Mouse (Mus musculus) gastrocnemius, postnatal 10 days (tissue): Measurements from ENCODE around the gene Mlxipl. TPM values are rescaled to one million over a fixed set of nuclear protein-coding genes. Genes with fewer than 3 reads are reported as not detected.

ENCODE experiments used
- DNase-seq: peaks from one replicate; pipeline ENCODE4 v3.0.0; 2021; ENCODE audit warnings: mixed read lengths
- total RNA-seq, 2 experiments: library from RNA; stranded (reverse); gene quantifications; 2 replicates each; pipeline ENCODE4 v1.2.3; 2021

Gene Mlxipl
- total RNA-seq, 2 experiments from 2014 or later: 28.4 to 32.5 TPM

DNA sequence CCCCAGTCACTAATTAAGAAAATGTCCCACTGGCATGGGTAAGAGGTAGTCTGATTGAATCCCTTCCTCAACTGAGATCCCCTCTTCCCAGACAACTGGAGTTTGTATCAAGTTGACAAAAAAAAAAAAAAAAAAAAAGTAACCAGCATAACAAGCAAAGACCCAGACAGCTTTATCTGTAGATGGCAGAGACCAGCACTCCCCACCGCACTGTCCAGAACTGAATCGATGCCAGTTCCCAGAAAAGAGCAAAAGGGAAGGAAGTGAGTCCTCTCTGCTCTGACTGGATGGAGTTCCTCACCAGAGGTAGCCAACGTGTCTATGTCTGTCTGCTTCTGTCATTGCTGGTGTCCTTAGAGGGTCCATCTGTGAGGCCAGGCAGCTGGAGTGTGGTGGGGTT is 55.8 kb downstream of the Mlxipl start:
- DNase-seq: no peak

DNA sequence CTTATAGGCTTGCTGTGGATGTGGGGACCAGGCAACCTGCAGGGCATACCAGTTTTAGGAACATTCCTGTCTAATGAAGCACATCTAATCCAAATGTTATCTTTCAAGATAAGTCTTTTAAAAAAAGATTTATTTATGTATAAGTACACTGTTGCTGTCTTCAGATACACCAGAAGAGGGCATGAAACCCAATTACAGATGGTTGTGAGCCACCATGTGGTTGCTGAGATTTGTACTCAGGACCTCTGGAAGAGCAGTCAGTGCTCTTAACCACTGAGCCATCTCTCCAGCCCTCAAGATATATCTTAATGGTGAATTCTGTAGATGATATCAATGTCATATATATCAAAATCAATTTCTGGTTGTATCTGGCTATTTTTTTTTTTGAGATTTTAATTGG is 56.3 kb downstream of the Mlxipl start:
- no peak for DNase-seq

DNA sequence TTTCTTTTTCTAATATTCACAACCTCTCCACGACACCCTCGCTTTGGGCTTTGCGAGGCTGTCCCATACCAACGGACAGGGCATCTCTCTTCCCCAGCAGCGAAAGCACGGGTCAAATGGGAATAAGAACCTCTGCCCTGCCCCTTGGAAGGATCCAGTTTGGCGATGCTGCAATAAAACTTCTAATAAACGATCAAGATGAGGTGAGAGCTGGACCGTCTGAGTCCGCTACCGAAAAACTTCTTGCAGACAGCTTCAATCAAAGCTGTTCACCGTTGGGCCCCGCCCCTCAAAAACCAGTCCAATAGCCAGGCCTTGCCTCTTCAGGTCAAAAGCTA is 59.0 kb downstream of the Mlxipl start:
- no peak for DNase-seq

DNA sequence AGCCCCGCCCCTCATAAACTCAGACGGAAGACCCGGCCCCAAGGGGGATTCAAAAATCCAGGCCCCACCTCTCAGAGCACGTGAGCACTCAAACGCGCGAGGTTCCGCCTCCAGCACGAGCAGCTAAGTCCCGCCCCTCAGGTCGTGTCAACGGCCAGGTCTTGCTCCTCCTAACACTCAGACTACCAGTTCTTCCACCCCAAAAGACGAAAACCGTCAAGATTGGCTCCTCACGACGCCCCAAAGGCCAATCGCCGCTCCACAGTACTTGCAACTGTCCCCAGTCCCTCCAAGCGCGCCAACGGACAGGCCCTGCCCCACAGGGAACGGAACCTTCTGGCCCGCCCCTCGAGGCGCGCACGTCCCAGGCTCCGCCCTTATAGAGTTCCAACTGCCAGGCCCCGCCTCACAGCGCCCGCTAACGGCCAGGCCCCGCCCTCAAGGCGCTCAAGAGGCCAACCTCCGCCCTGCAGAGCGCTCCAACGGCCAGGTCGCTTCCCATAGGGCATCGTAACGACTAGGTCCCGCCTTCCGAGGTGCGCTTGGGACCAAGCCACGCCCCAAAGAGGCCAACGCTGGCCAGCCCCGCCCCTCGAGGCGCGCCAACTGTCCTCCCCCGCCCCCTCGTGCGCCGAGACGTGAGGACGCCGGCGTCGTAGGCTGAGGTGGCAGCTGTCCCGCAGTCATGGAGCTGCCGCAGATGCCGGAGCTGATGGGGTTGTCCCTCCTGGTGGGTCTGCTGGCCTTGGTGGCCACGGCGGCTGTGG is 59.5 kb downstream of the Mlxipl start, which contains the start of gene Tbl2:
Gene Tbl2 (plus strand): TSS at position 605 of the 767 bp plus-strand sequence.
- DNase-seq: peak; percentile 99

DNA sequence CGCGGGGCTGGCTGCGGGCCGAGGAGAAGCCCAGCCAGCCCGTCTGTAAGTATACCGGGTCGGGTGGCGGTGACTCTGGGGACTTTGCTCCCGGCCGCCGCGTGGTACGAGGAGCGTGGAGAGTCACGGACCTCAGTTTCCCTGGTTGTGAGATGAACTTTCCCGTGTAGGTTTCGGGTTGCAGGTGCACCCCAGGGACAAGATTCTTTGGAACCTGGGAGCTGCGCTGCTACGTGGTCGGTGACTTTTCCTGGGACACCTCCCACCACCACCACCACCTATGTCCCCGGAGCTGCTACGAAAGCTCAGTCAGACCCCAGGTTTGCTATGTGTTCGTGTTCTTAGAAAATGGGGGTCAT is 60.1 kb downstream of the Mlxipl start:
- DNase-seq: no peak

DNA sequence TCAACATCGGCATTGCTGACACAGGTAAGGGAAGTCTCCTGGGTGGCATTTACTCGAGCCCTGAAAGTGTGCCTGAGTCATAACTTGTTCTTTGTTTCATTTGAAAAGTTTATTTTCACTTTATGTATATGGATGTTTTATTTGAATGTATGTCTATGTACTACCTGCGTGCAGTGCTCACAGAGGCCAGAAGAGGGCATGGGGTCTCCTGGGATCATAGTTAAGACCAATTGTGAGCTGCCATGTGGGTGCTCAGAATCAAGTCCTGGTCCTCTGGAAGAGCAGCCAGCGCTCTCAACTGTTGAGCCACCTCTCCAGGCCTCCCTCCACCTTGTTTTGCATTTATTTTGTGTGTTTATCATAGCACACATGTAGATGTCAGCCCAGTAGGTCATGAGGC is 66.8 kb downstream of the Mlxipl start:
- DNase-seq: no peak

DNA sequence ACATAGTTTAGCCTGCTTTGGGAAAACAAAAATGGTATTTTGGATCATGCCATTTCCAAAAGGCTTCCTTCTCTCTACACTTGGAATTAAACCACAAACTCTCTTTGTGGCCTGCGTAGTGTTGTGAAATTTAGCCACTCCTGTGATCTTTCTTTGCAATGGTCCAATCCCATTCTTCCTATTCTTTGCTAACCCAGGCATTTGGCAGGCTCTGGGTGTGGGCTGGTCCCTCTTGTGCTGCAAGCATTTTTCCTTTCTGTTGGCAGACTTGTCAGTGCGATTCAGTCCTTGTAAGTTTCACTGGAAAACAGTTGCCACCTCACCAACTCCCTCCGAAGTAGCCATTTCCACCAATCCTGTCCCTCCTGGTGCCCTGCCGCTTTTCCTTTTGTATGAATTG is 71.5 kb downstream of the Mlxipl start:
- no peak for DNase-seq

DNA sequence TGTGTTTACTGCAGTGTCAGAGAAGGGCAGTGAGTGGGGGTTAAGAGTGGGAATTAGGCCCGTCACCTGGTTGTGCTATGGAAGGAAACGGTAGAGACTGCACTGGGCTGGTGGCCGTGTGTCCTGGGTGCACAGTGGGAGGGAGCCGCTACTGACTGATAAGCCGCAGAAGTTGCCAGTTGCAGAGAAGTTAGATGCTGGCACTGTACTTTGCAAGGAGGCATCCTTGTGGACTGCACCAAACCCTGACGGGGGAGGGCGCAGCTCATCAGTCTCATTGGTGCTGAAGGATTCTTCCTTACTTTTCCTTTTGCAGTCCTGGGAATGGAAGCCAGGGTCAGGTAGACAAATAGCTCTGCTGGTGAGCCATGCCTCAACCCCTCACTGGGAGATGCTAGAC is 72.0 kb downstream of the Mlxipl start:
- no peak for DNase-seq

DNA sequence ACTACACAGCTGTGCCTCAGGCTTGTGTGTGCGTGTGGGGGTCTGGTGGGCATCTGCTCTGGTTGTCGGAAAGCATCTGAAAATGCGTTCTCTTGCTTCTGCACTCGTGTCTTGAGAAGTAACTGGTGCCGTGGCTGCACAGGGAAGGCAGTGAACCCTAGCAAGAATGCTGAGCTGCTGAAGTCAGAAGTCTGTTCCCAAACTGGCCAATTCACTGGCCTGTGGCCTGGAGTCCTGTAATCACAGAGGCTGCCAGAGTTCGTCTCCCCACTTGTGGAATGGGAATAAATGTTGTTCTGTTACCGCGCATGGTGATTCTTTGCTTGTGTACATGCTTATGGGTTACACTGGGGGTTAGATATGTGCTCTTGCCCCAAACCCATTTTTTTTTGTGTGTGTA is 72.7 kb downstream of the Mlxipl start:
- no peak for DNase-seq

DNA sequence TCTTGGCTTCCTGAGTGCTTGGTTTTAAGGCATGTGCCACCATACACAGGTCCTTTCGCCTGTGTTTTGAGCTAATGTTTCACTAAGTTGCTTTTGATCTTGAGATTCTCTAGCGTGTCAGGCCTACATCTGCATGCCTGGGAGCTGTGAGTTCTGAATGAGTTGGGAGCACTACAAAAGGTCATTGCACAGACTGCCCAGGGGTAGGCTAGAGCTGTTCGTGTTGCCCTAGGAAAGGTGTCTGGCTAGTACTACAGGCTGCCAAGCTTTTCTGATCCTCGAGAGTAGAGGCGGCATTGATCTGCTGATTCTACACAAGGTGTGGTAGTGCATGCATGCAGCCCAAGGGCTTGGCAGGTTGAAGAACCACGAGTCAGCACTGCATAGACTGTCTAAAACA is 73.1 kb downstream of the Mlxipl start:
- no peak for DNase-seq

DNA sequence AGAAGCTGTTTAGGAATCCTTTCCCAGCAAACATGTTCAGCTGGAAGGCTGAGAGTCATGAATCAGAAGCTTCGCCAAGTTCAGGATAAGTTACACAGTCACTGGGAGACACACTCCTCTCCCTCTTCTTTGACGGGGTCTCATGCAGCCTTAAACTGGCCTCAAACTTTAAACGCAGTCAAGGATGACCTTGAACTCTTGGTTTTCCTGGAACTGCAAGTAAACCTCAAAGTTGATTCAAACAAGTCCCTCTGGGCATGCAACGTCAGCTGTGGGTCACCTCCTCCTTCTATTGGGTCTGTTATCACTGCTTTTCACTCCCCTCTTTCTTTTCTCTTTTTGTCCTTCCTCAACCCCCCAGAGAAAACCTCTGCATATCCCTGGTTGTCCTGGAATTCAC is 77.2 kb downstream of the Mlxipl start:
- DNase-seq: no peak

DNA sequence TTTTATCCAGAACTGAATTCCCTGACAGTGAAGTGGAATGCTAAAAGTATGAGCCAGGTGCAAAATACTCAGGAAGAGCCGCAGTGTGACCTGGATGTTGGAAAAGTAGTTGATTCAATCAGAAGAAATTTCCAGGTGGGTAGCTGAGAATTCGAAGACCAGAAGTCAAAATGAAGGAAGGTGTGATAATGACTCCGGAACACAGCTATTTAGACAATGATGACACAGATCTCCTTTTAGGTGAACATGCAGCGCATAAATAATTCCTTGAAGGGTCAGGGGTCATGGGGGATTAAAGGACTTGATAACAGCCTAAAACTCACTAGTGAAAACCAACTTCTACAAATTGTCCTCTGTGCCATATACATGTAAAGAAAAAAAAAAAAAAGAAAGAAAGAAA is 77.8 kb downstream of the Mlxipl start:
- DNase-seq: no peak

DNA sequence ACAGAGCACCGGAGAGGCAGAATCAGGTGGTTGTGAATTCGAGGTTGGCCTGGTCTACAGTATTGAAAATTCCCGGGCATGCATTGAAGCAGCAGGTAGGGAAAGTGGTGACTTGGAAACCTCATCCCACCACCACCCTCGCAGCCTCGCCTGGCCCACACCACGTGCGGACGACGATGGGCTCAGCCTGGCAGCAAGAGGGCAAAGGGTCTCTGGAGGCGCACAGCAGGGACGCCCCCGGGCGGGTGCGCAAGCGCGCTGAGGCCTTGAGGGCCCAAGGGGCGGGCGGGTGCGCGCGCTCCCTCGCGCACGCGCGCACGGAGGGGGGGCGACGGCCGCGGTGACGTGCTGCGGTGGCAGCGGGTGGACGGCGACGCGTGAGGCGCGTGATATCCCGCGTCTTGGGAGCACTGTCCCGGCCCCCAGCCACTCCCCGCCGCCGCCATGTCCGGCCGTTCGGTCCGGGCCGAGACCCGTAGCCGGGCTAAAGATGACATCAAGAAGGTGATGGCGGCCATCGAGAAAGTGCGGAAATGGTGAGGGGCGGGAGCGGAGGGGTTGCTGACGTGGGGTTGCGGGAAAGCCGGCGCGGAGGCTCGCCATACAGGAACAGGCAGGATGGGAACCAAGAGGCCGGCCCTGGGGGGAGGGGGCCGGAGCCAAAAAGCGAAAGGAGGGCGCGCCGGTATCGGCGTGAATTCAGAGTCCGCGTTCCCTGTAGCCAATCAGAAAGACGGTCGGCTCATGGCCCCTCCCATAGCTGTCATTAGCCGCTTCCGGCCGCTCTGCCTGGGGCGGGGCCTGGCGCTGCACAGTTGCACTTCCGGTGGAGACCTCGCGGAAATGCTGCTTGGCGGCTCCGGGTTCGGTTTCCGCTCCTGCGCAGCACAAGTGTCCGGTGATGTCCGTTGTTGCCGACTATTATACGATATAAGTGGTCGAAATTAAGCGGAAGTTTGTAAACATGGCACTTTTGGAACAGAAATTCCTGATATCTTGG is 78.7 kb downstream of the Mlxipl start, which contains the start of gene Bcl7b:
Gene Bcl7b (plus strand): TSS at position 221 of the 1,000 bp plus-strand sequence.
- peak; percentile 93 for DNase-seq

DNA sequence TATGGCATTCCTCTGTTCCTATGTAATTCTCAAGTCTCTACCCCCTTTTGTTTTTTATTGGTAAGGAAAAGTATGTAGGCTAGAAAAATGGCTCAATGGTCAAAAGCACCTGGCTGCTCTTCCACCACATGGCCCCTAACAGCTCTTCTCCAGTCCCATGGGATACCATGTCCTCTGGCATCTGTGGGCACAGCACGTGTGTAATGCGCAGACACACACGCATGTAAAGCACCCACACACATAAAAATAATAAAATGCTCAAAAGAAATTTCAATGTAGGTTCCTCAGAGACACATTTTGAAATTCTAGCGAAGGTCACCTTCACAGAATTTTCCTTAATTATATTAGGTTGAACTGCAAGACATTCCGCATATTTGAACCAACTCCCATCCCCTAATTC is 79.8 kb downstream of the Mlxipl start:
- no peak for DNase-seq

DNA sequence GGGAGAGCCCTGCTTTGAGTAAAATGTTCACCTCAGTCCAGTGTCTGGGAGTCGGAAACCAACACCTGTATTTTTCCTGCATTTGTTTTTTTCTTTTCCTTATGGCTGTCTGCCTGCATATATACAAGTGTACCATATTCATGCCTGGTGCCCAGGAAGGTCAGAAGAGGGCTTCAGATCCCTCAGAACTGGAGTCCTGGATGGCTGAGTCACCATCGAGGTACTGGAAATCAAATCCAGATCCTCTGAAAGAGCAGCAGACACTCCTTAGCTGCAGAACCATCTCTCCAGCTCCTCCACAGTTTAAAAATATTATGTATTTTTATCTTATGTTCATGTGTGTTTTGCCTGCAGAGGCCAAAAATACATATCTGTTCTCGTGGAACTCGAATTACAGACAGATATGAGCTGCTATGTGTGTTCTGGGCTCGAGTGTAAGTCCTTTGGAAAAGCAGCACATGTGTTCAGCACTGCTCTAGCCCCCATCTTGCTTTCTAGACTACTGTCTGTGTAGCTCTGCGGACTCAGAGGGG is 82.1 kb downstream of the Mlxipl start:
- DNase-seq: no peak

DNA sequence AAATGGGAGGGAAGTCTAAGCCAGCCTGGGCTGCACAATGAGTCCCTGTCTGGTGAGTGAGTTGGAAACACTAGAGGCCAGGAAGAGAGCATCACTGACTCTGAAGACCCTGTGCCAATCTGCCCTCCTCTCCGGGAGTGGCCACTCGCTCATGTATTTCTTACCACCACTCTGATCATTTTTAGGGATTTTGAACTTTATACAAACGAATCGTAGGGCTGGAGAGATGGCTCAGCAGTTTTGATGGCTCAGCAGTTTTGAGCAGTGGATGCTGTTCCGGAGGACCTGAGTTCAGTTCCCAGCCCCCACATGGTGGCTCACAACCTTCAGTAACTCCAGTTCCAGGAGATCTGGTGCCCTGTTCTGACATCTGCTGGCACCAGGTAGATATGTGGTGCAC is 83.3 kb downstream of the Mlxipl start:
- DNase-seq: no peak

DNA sequence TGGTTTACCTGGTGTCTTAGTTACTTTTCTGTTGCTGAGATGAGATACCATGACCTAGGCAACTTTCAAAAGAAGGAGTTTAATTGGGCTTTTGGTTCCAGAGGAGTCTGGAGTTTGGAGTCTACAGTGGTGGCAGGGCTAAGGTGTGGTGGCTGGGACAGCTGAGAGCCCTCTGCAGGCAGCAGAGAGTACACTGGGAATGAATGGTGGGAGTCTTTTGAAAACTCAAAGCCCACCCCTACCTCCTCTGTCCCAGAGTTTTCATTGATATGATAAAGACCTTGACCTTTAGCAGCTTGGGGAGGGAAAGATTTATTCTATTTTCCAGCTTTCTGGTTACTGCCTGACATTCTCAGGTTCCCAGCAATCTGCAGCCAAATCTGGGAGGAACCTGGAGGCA is 85.4 kb downstream of the Mlxipl start:
- DNase-seq: no peak

DNA sequence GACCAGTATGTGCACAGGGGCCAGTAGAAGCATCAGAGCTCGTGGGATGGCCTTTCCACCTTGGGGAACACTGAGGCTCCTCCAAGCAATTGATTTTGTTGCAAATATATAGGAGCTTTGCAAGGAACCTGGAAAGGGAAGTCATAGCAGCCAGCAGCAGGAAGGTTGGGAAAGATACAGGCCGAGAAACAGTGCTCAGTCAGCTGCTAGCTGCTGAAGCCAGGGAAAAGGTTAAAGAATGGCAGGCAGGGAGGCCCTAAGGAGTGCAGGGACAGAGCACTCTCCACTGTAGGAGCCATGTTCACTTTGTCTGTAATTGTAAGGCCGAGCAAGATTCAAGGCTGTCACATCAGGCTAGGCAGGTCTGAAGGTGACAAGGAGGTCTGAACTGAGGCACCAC is 88.8 kb downstream of the Mlxipl start:
- no peak for DNase-seq

DNA sequence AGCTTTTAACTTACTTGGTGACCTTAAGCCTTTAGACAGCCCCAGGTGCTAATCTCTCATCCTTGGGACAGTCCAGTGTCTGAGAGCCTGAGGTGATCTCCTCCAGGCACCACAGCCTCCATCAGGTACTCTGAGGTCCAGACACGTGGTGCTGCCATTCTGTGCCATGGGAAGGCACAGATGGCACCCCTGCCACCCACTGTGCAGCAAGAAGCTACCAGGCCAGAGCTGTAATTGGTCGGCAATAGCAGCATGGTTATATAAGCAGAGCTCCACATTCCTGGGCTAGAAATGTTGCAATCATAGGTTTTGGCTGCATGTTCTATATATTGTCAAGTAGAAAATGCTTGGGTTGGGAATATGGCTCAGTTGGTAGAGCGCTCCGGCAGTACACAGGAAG is 89.3 kb downstream of the Mlxipl start:
- DNase-seq: no peak

DNA sequence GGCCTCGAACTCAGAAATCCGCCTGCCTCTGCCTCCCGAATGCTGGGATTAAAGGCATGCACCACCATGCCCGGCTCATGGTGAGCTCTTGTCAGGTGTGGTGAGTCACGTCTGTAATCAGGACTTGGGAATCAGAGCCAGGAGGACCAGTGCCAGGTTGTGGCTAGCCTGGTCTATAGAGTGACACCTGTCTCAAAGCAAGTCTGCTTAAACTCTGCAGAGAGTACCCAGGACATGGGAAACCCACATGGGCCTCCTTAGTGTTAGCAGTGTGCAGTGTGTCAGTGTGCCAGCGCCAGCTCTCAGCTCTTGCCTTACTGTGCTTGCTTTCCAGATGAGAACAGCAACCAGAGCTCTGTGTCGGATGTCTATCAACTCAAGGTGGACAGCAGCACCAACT is 89.9 kb downstream of the Mlxipl start:
- DNase-seq: no peak

DNA sequence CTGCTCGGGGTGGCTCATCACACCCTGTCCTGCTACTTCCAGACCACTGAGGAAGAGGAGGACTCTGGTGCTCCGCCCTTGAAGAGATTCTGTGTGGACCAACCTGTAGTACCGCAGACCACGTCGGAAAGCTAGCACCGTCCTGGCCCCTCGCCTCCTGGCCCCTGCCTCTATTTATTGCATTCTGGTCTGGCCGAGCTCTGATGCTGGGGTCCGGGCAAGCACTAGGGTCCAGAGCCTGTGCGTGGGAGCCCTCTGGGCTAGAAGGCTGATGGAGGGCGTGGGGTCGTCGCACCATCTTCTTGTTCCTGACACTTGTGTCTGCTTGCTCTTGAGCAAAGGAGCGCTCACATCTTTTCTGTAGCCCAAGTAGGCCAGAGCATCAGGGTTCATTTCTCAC is 91.1 kb downstream of the Mlxipl start:
- DNase-seq: no peak

DNA sequence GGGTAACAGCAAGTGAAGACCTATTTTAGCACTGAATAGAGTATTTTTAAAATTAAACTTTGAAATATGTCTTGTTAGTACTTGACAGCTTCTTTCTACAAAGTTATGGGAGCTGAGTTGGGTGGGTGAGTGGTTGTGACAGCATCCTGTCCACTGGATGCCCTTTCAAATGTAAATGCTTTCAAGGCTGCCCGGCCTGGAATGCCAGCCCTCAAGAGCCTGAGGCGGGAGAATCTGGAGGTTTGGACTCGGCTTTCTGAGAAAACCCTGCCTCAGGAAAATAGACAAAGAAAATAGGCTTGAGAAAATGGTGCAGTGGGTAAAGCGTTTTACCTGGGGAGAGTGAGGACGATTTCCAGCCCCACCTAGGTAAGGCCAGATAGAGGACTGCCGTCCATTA is 92.1 kb downstream of the Mlxipl start:
- DNase-seq: no peak

DNA sequence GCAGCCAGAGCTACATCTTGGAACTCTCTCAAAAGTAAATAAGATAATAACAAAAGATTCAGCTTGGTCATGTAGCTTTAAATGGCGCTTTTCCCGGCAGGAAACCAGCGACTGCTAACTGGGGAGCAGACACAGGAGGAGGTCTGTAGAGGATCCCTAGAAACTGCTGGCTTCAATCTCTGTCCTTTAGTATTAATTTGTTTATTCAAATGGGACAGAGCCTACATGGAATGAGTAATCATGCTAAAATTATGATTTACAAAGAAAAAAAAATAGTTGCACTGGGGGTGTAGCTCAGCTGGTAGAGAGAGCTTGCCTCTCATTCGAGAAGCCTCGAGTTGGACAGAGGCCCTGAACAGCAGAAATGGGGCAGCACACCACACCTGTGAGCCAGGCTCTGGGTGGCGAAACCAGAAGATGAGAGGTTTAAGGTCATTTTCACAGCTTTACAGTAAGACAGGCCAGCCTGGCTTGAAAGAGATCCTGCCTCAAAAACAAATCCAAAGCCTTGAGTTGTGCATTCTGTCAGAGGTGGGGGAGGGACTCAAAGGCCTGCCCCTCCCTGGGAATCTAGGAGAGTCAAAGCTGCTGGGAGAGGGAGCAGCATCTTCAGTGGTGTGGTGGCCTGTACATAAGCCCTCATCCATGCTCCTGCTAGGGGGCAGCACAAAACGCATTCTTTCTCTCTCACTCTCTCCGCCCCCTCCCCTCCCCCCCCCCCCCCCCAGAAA is 93.6 kb downstream of the Mlxipl start:
- DNase-seq: no peak
